Mouse (Mus musculus): ENCODE data around the gene Aarsd1. TPM values are rescaled to one million over a fixed set of nuclear protein-coding genes. Genes with fewer than 3 reads are reported as not detected.

Aarsd1 gene
- 13.6 TPM in 2 replicates for polyA plus RNA-seq (2012; rRNA removed; ENCODE audit: low replicate concordance)

DNA sequence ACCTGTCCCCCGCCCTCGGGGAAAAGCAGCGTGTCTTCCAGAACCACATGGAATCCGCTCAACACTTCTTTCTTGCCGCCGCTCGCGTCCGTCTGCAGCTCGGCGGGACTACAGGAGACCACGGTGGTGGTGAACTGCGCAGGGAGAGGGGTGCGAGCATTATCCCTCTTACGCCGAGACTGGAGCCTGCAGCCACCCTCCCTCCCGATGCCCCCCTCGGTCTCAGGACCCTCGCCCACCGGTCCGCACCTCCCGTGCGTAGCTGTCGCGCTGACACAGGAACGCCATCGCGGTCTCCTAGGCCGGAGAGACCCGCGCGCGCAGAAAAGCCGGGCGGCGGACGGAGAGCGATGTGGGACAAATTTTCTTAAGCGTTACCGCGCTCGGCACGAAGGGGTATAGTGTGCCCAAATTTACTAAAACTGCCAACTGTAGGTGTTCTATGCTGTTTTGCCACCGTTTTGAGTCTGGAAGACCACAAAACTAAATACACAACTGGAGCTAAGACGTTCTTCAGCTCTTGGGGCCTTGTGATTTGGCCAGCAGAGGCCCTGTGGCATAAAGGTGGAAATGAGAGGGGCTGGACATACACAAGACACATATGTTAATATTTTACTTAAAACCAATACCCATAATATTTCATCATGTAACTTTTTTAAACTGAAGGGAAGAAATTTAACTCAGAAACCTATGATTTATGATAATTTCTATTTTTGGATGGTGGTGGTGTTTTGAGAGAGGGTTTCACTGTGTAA lies at the start of gene Aarsd1:
Aarsd1 (minus strand) TSS at position 515 of the 755 bp plus-strand sequence.

GRCm38 (mm10) chr11:101465869-101466551 lies 48.6 kb upstream of the Aarsd1 start, which contains the start of gene Vat1:
Vat1 (minus strand) TSS chr11:101466230.

DNA sequence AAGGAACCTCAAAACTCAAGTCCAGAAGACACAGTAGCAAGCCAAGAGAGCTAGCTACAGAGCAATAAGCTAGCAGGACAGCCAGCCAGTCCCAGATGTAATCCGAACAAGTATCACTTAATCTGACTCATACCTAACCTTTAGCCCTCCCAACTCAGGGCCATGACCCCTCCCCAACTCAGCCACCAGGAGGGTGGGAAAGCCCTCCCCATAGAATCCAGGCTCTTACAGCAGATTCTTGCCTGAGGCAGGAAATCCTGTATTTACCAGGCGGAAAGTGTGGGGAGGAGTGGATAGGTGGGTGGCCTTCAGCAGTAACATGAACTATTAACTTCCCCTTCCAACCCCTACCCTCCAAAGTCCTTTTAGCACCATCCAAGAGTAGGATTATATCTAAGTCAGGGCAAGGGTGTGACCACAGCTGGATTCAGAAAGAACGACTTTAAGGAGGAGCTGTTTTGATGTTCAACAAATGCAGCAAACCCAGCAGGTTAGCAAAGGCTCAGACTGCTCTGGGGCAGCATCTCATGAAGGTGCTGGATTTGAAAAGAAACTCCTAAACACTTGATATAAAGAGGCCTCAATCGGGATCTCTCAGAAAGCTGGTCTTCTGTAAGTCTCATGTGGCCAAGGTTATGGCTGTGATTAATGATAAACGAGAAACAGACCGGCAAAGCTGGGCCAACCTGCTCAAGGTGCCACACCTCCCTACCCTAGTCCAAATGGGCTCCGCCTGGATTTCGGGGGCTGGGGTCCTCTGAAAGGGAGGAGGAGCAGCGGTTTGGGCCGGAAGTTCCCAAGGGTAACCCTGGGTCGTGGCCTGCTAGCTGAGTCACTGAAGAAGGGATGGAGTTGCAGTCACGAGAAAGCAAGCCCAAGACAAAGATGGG lies 47.0 kb upstream of the Aarsd1 start, which contains the start of gene Rnd2:
Rnd2 (plus strand) TSS at position 789 of the 890 bp plus-strand sequence.

DNA sequence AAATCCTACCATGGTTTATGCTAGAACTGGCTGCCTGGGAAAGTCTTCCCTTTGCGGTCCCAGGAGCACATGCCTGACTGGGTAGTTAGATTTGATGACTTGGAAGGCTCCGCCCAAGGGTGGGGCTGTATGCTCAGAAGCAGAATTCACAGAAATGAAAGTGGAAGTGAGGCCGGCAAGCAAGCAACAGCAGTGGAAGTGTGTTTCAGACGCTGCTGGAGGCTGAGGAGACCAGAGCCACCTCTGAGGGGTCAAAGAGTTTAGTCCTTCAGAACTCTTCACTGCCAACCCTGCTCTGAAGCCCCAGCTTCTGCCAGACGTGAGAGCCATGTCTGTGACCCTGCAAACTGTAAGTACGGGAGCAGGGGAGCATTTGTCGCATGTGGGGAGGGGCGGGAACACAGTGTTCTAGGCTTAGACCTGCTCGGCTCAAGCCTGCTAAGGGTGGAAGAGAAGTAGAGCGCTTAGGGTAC lies 30.9 kb upstream of the Aarsd1 start, which contains the start of gene Ifi35:
Ifi35 (plus strand) TSS at position 134 of the 473 bp plus-strand sequence.

DNA sequence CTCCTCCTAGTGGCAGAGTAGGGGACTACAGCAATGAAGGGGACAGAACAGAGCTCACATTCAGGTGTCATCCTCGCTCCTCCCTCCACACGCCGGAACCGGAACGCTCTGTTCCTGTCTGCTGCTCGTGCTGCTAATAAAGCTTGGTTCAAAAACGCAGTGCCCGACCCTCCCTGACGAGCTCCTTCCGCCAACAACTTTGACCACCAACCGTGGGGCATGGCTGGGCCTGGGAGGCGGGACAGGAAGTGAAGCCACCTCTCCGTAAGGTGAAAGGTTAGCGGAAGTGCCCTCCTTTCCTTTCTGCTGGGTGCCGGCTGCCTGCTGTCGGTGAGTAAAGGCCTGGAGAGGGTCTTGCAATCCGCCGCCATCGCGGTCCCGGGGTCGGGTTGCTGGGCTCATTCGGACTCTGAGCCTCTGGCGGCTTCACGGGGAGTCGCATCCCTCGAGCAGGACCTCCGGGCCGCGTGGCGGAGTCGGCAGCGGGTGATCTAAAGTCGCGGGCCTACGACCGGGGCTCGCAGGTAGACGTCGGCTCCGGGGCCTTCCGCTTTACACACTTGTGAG lies 24.8 kb upstream of the Aarsd1 start, which contains the start of gene Rpl27:
Rpl27 (plus strand) TSS at position 172 of the 567 bp plus-strand sequence.

DNA sequence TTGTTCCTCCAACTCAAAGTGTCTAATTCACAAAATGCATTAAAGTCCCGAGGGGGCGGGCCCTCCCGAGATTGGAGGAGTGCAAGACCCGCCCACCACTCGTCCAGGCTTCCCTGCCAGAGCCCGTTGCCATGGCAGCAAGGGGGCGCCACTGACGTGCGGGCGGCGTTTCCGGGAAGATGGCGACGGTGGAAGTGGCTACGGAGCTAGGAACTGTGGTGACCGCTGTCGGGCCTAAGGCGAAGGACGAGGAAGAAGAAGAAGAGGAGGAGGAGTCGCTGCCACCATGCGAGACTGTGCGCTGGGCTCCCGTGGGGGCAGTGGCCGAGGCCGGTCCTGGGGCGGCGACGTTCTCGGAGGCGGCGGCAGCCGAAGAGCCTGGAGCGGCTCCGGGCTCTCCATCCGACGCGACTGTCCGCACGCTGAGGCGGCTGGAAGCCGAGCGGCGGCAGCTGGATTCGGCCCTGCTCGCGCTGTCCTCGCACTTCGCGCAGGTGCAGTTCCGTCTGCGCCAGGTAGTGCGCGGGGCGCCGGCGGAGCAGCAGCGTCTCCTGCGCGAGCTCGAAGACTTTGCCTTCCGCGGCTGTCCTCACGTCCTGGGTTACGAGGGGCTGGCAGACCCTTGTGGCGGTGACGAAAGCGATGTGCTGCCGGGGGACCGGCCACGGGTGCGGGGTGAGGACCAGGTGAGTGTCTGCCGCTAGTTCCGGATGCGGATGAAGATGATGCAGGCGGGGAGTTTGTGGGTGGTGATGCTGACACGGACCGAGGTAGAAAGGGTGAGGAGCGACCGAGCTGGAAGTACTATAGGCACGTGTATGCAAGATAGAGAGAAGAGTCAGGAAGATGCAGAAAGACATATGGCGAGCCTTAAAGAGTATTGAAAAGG lies 7.8 kb upstream of the Aarsd1 start, which contains the start of the genes Rundc1 and Ptges3l:
Rundc1 (plus strand) TSS at position 161 of the 889 bp plus-strand sequence.
Ptges3l (minus strand) TSS at position 409 of the 889 bp plus-strand sequence.

DNA sequence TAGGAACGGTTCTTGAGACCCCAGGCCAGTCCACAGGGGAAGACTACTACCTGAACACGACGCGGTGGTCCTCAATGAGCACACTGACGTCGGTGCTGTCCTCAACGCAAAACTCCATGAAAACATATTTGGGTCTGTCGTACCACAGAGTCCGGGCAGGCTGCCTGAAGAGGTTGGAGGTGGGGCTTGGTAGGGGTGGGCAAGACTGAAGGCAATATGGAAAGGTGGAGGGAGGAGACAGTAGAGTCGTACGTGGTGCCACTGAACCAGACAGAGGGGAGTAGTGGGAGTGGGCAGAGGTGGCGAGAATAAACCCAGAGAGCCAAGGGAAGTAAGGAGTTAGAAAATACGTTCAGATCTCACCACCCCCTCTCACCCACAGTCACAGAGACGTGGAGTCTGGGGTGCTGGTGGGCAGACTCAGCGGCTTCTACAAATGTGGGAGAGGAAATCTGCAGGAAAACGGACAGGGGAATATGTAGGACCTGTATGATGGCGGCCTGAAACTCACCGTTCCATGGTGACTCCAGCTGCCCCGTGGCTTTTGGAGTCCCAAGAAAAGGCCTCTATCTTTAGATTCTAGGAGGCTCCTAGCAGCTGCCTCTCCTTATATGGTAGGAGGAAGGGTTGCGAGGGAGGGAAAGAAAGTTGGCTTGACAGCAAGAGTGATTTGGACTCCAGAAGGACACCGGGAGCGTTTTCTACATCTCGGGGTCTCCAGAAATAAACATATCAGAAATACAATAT lies 6.9 kb upstream of the Aarsd1 start, which contains the start of gene Gm27029:
Gm27029 (minus strand) TSS at position 692 of the 747 bp plus-strand sequence.

DNA sequence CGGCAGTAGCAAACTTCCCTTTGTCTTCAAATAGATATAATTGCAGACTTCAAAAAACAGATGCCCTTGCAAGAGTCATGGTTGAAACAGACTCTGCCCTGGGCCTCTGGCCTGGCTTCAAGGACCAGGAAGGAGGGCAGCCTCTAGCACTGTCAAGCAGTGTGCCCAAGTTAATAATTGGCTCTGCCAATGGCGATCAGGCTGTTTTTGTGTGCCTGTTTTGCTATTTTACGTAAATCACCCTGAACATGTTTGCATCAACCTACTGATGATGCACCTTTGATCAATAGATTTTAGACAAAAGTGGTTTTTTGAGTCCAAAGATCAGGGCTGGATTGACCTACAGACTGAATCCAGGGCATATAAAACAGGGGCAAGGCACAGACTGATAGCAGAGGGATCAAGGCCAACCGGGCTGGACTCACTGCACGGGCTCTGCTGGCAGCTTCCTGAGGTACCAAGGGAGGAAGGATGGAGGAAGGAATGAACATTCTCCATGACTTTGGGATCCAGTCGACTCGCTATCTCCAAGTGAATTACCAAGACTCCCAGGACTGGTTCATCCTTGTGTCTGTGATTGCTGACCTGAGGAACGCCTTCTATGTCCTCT lies 50.0 kb downstream of the Aarsd1 start, which contains the start of gene G6pc:
G6pc (plus strand) TSS at position 236 of the 610 bp plus-strand sequence.

Other genes with a start within 250 kb of the Aarsd1 start
- 2.5 and 3.7 TPM in 2 replicates for gene Cntnap1, start 247.1 kb downstream of the Aarsd1 start, polyA plus RNA-seq (2012; rRNA removed; ENCODE audit: low replicate concordance)
- 49.1 and 101 TPM in 2 replicates for gene Plekhh3, start 246.3 kb downstream of the Aarsd1 start, polyA plus RNA-seq (2012; rRNA removed; ENCODE audit: low replicate concordance)
- 17.2 and 32.6 TPM in 2 replicates for gene Ccr10, start 242.2 kb downstream of the Aarsd1 start, polyA plus RNA-seq (2012; rRNA removed; ENCODE audit: low replicate concordance)
- gene Ezh1, start 191.2 kb downstream of the Aarsd1 start, polyA plus RNA-seq (2012; rRNA removed; ENCODE audit: low replicate concordance): 16.0 and 18.3 TPM in 2 replicates
- gene Ramp2, start 171.6 kb downstream of the Aarsd1 start, polyA plus RNA-seq (2012; rRNA removed; ENCODE audit: low replicate concordance): 30.1 and 31.9 TPM in 2 replicates
- 87.6 and 146 TPM in 2 replicates for gene Vps25, start 163.9 kb downstream of the Aarsd1 start, polyA plus RNA-seq (2012; rRNA removed; ENCODE audit: low replicate concordance)
- 5.5 and 6.8 TPM in 2 replicates for gene Wnk4, start 157.0 kb downstream of the Aarsd1 start, polyA plus RNA-seq (2012; rRNA removed; ENCODE audit: low replicate concordance)
- 0.22 and 0.28 TPM in 2 replicates for gene Cntd1, start 138.6 kb downstream of the Aarsd1 start, polyA plus RNA-seq (2012; rRNA removed; ENCODE audit: low replicate concordance)
- gene Coa3, start 138.5 kb downstream of the Aarsd1 start, polyA plus RNA-seq (2012; rRNA removed; ENCODE audit: low replicate concordance): 579 and 638 TPM in 2 replicates
- 87.7 and 128 TPM in 2 replicates for gene Becn1, start 115.3 kb downstream of the Aarsd1 start, polyA plus RNA-seq (2012; rRNA removed; ENCODE audit: low replicate concordance)
- 22.3 and 29.3 TPM in 2 replicates for gene Psme3, start 101.4 kb downstream of the Aarsd1 start, polyA plus RNA-seq (2012; rRNA removed; ENCODE audit: low replicate concordance)
- 5.0 TPM in 2 replicates for gene Aoc2, start 92.6 kb downstream of the Aarsd1 start, polyA plus RNA-seq (2012; rRNA removed; ENCODE audit: low replicate concordance)
- 5.4 and 11.8 TPM in 2 replicates for gene Aoc3, start 87.0 kb downstream of the Aarsd1 start, polyA plus RNA-seq (2012; rRNA removed; ENCODE audit: low replicate concordance)
- 9.9 and 11.1 TPM in 2 replicates for gene G6pc, start 50.1 kb downstream of the Aarsd1 start, polyA plus RNA-seq (2012; rRNA removed; ENCODE audit: low replicate concordance)
- gene Gm27029, start 7.2 kb upstream of the Aarsd1 start, polyA plus RNA-seq (2012; rRNA removed; ENCODE audit: low replicate concordance): 0.11 TPM in 1 of 2 replicates, not detected in the other
- 18.1 and 22.8 TPM in 2 replicates for gene Rundc1, start 7.5 kb upstream of the Aarsd1 start, polyA plus RNA-seq (2012; rRNA removed; ENCODE audit: low replicate concordance)
- gene Ptges3l, start 7.7 kb upstream of the Aarsd1 start, polyA plus RNA-seq (2012; rRNA removed; ENCODE audit: low replicate concordance): 0.34 and 2.0 TPM in 2 replicates
- 134 and 144 TPM in 2 replicates for gene Rpl27, start 24.7 kb upstream of the Aarsd1 start, polyA plus RNA-seq (2012; rRNA removed; ENCODE audit: low replicate concordance)
- gene Ifi35, start 30.8 kb upstream of the Aarsd1 start, polyA plus RNA-seq (2012; rRNA removed; ENCODE audit: low replicate concordance): 61.7 and 136 TPM in 2 replicates
- gene Rnd2, start 47.4 kb upstream of the Aarsd1 start, polyA plus RNA-seq (2012; rRNA removed; ENCODE audit: low replicate concordance): 23.1 and 34.7 TPM in 2 replicates
- gene Vat1, start 48.6 kb upstream of the Aarsd1 start, polyA plus RNA-seq (2012; rRNA removed; ENCODE audit: low replicate concordance): 170 and 324 TPM in 2 replicates
- gene Brca1, start 134.3 kb upstream of the Aarsd1 start, polyA plus RNA-seq (2012; rRNA removed; ENCODE audit: low replicate concordance): 0.20 and 0.68 TPM in 2 replicates
- gene Nbr1, start 134.5 kb upstream of the Aarsd1 start, polyA plus RNA-seq (2012; rRNA removed; ENCODE audit: low replicate concordance): 74.9 and 83.4 TPM in 2 replicates
- gene Tmem106a, start 164.6 kb upstream of the Aarsd1 start, polyA plus RNA-seq (2012; rRNA removed; ENCODE audit: low replicate concordance): 96.7 and 179 TPM in 2 replicates
- gene Gm11634, start 181.6 kb upstream of the Aarsd1 start, polyA plus RNA-seq (2012; rRNA removed; ENCODE audit: low replicate concordance): not detected in 2 replicates
- gene Rdm1, start 209.6 kb upstream of the Aarsd1 start, polyA plus RNA-seq (2012; rRNA removed; ENCODE audit: low replicate concordance): 11.4 and 13.6 TPM in 2 replicates
- 6.5 and 16.5 TPM in 2 replicates for gene Arl4d, start 247.9 kb upstream of the Aarsd1 start, polyA plus RNA-seq (2012; rRNA removed; ENCODE audit: low replicate concordance)

Data from duodenum, adult 2 months (tissue).